Mouse (Mus musculus) NIH3T3 (cell line): ENCODE measurements around the gene Lrrc51.

Experiments used
- DNase-seq: peaks from one replicate; pipeline ENCODE4 v3.0.0-alpha.2; 2012; ENCODE audit warnings: low read depth

Gene Lrrc51

DNA sequence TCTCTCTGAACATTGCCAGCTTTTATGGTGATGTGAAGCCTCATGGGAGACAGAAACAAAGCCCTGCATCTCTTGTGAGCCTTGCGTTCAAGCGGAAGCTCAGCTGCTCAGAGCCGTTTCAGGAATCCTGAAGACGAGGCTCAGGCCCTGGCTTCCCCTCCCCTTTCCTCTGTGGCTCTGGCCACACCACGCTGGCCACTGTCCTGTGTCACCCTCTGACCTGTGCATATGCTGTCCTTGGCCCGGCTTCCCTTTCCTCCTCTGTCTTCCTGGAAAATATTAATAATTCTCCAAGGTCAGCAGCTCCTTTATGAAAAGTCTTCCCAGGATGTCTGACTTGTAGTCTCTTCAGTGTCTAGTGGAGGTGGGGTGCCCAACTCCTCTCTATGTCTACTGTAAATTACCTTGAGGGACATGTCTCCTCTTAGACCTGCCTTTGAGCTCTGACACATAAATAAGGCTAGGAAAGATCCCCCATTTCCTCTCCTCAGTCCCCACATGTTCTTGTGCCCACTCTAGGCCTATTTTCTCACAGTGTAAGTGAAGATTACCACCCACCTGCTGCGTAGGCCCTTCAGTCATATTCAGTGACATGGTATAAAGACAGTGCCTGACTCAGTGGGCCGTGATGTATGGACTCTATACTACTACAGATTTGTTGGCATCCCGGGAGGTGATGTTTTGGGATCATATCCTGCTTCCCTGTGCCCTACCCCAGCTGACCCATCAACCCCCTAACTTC, 51.1 kb downstream of the Lrrc51 start:
- DNase-seq, result no peak

DNA sequence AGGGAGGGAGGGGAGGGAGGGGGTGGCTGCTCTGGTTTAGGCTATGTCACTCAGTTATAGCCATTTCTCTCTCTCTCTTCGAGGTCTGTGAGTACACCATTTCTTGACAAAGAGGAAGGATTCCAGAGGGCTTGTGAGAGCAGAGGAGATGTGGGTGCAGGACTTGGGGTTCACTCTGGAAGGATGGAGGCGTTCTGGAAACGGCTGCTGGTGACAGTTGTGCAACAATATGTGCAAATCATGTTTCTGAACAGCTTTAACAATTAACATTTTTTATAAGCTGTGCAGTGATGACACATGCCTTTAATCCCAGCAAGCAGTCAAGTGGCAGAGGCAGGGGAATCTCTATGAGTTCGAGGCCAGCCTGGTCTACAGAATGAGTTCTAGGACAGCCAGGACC, 52.8 kb downstream of the Lrrc51 start:
- no peak for DNase-seq

DNA sequence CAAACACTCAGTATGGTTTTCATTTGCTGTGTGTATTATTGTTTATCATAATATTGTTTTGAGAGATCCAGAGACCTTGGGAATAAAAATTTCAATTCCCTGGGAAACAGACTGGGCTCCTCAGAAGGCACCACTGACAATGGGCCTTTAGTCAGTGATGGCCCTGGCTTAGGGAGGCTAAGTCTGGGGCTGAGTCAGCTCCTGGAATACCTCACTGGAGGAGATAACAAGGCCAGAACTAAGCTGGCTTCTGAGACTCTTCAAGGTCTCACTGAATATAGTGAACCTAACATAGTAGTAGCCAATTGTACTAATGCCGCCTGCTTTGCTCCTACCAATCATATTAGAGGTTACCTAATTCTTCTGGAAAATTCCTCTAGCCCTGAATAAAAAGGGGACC, 57.7 kb downstream of the Lrrc51 start:
- no peak for DNase-seq

DNA sequence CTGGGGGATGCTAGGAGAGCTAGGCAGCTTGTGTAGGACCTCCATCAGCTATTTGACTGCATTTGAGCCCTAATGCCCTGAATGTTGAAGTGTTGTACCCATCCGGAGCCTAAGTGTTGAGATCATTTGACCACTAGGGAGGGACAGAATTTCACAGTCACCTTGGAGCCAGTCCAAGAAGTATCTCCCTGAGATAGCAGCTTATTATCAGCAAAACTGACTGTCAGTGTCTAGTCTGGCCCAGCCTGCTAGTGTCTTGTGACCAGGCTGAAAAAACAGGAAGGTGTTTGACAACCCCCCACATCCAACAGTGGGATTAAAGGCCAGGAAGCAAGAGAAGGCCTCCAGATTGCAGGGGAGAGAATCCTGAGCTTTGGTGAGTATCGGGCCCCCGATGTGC, 62.4 kb downstream of the Lrrc51 start:
- DNase-seq, result no peak

DNA sequence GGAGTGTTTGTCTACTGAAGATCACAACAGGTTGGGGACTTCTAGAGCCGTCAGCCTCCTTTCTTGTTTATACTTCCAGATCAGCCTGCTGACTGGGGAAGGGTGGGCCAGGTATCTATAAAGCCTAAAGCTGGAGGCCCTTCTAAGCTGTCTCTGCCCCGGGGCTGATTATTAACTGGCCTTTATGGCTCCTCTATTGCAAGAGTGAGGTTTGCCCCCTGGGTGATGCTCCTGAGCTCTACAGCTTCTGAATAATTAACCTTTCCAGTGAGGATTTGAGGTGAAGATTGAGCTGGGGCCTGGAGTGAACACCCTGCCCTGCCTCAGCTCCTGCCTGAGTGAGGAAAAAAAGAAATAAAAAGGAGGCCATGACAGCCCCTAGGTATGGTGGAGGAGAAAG, 63.1 kb downstream of the Lrrc51 start, which contains the start of gene Folr1:
Gene Folr1, minus strand, starts transcription at position 160 of the 400 bp plus-strand sequence.
- DNase-seq, result no peak

DNA sequence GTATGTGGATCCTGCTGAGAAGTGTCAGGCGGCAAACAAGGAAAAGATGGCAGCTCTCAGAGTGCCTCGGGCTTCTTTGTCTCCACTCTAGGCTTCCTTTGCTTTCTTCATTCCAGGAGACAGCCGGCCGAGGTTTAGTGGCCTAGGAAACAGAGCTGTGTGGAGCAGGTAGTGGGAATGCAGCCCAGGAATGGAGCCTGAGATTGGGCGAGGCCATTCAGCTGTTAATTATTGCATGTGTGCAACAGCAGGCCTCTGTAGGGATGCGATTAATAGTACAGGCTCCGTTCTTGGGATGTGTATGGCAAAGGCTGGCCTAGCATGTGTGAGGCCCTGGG, 64.6 kb downstream of the Lrrc51 start:
- DNase-seq, result no peak

DNA sequence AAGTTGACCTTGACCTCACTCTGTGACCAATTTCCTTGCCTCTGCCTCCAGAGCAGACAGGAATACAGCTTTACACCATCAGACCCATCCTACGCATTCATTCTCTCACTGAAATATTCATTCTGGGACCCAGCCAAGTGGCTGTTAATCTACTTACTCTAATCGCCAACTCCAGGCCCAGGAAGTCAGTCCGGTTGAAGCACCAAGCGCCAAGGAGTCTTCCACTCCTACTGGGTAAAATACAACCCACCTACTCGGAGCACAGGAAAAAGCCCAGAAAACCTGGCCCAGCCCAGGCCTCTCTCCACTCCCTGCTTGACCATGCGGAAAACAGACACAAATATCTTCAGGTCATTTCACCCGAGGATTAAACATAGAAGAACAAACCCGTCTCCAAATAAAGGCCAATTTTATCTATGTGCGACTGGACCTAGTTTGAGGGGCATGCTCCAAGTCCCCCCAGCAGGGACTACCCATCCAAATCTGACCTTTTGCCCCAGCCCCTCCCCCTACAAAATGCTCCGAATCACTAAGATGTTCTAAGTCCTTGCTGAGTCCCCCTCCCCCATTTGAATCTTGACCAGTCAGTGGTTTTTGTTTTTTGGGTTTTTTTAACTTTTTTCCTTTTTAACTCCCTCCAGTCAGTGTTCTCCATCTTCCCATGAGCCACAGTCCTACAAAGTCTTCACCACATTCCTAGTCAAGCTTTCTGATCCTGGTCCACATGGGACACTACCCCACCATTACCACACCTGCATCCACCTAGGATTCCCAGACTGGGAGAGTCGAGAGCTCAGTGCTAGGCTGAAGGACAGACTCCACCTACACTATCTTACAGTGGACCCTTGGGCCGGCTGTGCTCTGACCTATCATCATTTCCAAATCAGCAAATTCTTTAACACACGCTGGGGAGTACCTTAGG, 65.2 kb downstream of the Lrrc51 start:
- DNase-seq, result no peak

DNA sequence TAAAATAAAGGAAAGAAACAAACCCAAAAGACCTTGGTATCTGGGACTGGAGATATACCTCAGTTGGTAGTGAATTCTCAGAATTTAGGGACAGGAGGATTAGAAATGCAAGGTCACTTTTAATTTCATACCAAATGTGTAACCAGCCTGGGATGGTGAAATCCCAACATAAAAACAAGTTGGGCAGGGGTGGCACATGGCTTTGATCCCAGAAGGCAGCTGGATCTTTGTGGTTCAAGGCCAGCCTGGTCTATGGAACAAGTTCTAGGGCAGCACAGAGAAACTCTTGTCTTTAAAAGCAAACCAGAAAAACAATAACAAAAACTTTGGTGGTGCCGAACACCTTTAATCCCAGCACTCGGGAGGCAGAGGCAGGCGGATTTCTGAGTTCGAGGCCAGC, 66.2 kb downstream of the Lrrc51 start:
- no peak for DNase-seq

DNA sequence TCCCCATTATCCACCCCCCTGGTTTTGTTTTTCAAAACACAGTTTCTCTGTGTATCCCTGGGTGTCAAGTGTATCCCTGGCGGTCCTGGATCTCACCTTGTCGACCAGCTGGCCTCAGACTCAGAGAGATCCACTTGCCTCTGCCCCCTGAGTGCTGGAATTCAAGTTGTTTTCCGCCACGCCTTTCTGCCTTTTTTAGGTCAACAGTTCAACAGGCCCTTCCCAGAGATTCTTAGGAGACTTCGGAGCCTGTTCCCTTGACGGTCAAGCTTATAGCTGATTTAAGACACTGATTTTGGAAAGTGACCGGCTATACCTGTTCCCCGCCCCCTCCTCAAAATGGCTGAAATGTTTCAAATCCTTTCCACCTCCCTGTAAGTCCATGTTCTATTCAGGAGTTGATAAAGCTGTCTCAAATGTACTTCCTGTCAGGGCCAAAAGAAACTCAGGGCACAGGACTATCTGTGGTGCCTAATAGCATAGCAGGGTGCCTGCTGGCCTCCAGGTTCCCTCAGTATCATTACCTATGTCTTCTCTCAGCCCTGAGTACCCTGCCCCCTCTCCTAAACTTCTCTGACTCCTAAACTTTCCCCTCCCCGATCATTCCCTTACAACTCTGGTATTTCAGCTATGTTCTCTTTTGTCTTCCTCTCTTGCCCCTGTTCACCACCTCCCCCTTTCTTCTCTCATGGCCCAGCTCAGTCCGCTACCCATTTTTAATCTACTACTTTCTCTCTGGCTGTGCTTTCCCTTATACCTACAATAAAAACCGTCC, 67.0 kb downstream of the Lrrc51 start:
- DNase-seq, result no peak

DNA sequence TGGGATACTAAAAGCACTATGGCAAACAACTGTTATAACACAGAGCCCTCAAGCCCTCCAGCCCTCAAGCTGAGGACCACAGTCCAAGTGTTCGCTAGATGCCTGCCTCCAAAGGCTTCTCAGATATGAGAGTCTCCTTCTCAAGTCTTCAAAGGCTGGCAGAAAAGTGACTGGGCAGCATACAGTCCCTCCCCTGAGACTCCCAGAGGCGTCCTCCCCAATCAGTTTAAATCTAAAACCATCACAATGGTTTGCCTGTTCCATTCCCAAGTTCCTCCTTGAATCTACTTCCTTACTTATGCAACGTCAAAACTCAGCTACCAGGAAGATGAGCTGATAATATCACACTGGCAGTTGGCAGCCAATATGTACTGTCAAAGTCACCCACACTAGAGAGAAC, 70.3 kb downstream of the Lrrc51 start, which contains the start of gene Anapc15:
Gene Anapc15, plus strand, starts transcription at position 301 of the 400 bp plus-strand sequence.
- no peak for DNase-seq
